Mouse (Mus musculus): ENCODE results near the gene Atf5.

GRCm38 (mm10) chr7:44816470-44817021, at the start of gene Atf5:
- no peak for TF ChIP-seq CTCF (IDR thresholded peaks at IDR 0.05; ENCODE audit: control insufficient read depth, insufficient read depth, insufficient replicate concordance, low read depth, low read length)
- TF ChIP-seq POLR2A (IDR thresholded peaks at IDR 0.05; ENCODE audit: control insufficient read depth, low read depth, low read length): no peak
